Mouse (Mus musculus) lung, adult 2 months (tissue): ENCODE measurements around the gene Pus7. TPM values are rescaled to one million over a fixed set of nuclear protein-coding genes. Genes with fewer than 3 reads are reported as not detected.
"Not testable (repeated sequence)": the region's sequence is repeated elsewhere in the genome, so short reads cannot be mapped to it uniquely, and the experiment has no call there.

Experiments
- DNase-seq: peaks from one replicate; pipeline ENCODE4 v3.0.0; 2022
- H3K4me1 ChIP-seq: fragments of 200-500 bp; 2 replicates; pipeline ENCODE4 v1.6.1; 2011; ENCODE audit warnings: low read length; ENCODE audit not compliant: control insufficient read depth, insufficient read depth
- H3K4me3 ChIP-seq: fragments of 200-500 bp; replicated peaks from 2 replicates; pipeline ENCODE3; 2011; ENCODE audit warnings: low read depth, mild to moderate bottlenecking, control low read depth, low read length; ENCODE audit errors: extremely low read depth
- CTCF ChIP-seq: fragments of 200-500 bp; IDR thresholded peaks from 2 replicates; pipeline ENCODE4 v1.5.1; 2011; ENCODE audit warnings: mild to moderate bottlenecking, low read length, control low read depth; ENCODE audit not compliant: insufficient read depth
- POLR2A ChIP-seq: fragments of 200-500 bp; IDR thresholded peaks from 2 replicates; pipeline ENCODE4 v1.6.1; 2011; ENCODE audit warnings: low read depth, mild to moderate bottlenecking, control low read depth, low read length, borderline replicate concordance; ENCODE audit errors: extremely low read depth
- WGBS: fragments of 180-500 bp; shearing (Covaris S2); methylation state at CpG from one replicate; pipeline ENCODE4 v1.1.7; 2018; 5-methylcytosine and 5-hydroxymethylcytosine counted together
- polyA plus RNA-seq: library from polyadenylated mRNA; depleted of rRNA; stranded (reverse); fragments of >200 nt; gene quantifications from 2 replicates; pipeline ENCODE4 v1.2.3, GENCODE M21; 2012; rRNA removed

Gene Pus7
- polyA plus RNA-seq, 1 experiment = 3.1 TPM

- Histone ChIP-seq H3K4me1 (no peaks in the 10 kb centered on the region), H3K4me3 (no peak overlapping the region)
- 84% methylated on average over 8 of the region's 8 CpGs for WGBS
- no peak for DNase-seq
- TF ChIP-seq CTCF = no peak
- no peak for TF ChIP-seq POLR2A
Measured at GRCm38 (mm10) chr5:23713401-23714335, 69.8 kb downstream of the Pus7 start.

GRCm38 (mm10) chr5:23712130-23713001, 71.1 kb downstream of the Pus7 start:
- H3K4me1 ChIP-seq = no peaks in the 10 kb centered on the region
- TF ChIP-seq POLR2A = no peak
- H3K4me3 ChIP-seq = peak overlapping the region; percentile 86
- WGBS = 3% methylated on average over 60 of the region's 60 CpGs
- peak; percentile 69 for DNase-seq

- H3K4me3 ChIP-seq, H3K4me1 ChIP-seq: not testable (repeated sequence)
- DNase-seq = peak; percentile 21
- 30% methylated on average over 6 of the region's 6 CpGs for whole genome bisulfite sequencing
Measured at GRCm38 (mm10) chr5:23711671-23712129, 71.8 kb downstream of the Pus7 start.

GRCm38 (mm10) chr5:23711244-23711643, 72.3 kb downstream of the Pus7 start:
- WGBS = 96% methylated on average over 4 of the region's 4 CpGs
- no peak for DNase-seq
- no peaks in the 10 kb centered on the region for H3K4me1 ChIP-seq
- no peak overlapping the region for H3K4me3 ChIP-seq
- no peak for TF ChIP-seq CTCF
- no peak for TF ChIP-seq POLR2A

GRCm38 (mm10) chr5:23709661-23710060, 73.8 kb downstream of the Pus7 start:
- no peak for DNase-seq
- Histone ChIP-seq H3K4me1 (no peaks in the 10 kb centered on the region), H3K4me3 (no peak overlapping the region)
- TF ChIP-seq CTCF = no peak
- TF ChIP-seq POLR2A = no peak
- WGBS = 100% methylated on average over 1 of the region's 1 CpGs

- H3K4me1 ChIP-seq, H3K4me3 ChIP-seq, DNase-seq: not testable (repeated sequence)
- 98% methylated on average over 33 of the region's 34 CpGs for WGBS
Measured at GRCm38 (mm10) chr5:23706601-23707597, 76.6 kb downstream of the Pus7 start.

- WGBS = 92% methylated on average over 1 of the region's 1 CpGs
- no peak for DNase-seq
- Histone ChIP-seq H3K4me1 (no peaks in the 10 kb centered on the region), H3K4me3 (no peak overlapping the region)
- TF ChIP-seq CTCF (no peak), POLR2A (no peak)
Measured at GRCm38 (mm10) chr5:23697457-23697856, 86.1 kb downstream of the Pus7 start.

Other genes with a start within 250 kb of the Pus7 start
- gene Srpk2, start 99.1 kb downstream of the Pus7 start, polyA plus RNA-seq = 5.3 and 7.8 TPM in 2 replicates
- gene Rint1, start 4.0 kb upstream of the Pus7 start, polyA plus RNA-seq = 7.7 and 10.4 TPM in 2 replicates
- gene Tomm7, start 60.5 kb upstream of the Pus7 start, polyA plus RNA-seq = 24.4 and 29.4 TPM in 2 replicates
- 4.8 and 7.8 TPM in 2 replicates for gene Fam126a, start 247.0 kb upstream of the Pus7 start, polyA plus RNA-seq